Mouse (Mus musculus): ENCODE measurements around the gene Cbarp.

GRCm38 (mm10) chr10:80148610-80149290 lies 8.1 kb upstream of the Cbarp start:
- TF ChIP-seq CTCF (IDR thresholded peaks at IDR 0.05; ENCODE audit: low read depth) (peak; percentile 48), EP300 (IDR thresholded peaks at IDR 0.05; ENCODE audit: low read depth) (no peak; the same call in 1 of the 2 replicates)
